Mouse (Mus musculus) urinary bladder, postnatal 4 days (tissue): Measurements from ENCODE around the gene Usp45.

Experiments used
- DNase-seq, 2 experiments: peaks; one replicate each; pipeline ENCODE4 v3.0.0; 2021 to 2022; ENCODE audit warnings: low spot score in 2 of 2

Gene Usp45

DNA sequence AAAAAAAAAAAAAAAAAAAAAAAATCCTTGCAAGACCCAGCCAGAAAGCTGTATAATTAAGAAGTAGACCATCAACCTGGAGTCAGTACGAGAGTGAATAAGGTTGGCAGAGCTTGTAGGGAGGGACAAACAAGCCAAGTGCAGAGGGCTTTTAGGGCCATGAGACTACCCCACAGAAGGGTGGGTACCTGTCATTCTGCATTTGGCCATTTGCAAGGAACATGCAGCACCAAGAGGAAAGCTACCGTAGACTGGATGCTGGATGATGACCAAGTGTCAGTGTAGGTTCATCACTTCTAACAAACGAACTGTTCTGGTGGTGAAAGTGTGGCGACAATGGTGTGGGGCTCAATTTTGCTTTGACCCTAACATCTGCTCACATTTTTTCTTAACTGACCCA lies 22.9 kb downstream of the Usp45 start:
- no peak for DNase-seq

DNA sequence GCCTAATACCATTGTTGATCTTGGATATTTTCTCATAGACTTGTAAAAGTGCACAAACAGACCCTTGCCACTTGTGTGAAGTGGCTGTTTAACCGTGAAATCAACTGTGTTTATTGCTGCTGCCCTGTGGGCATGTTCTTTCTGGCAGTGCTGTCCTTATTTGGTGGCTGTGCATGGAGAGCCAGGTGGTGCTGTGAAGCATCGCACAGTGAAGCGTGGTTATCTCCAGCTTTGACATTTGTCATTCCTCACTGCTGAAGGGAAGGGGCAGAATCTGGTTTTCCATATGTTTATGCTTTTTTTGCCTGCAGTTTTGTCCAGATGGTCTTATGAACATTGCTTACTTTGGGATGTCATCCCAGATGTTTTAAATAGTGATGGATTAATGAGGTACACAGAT lies 26.7 kb downstream of the Usp45 start:
- no peak for DNase-seq

DNA sequence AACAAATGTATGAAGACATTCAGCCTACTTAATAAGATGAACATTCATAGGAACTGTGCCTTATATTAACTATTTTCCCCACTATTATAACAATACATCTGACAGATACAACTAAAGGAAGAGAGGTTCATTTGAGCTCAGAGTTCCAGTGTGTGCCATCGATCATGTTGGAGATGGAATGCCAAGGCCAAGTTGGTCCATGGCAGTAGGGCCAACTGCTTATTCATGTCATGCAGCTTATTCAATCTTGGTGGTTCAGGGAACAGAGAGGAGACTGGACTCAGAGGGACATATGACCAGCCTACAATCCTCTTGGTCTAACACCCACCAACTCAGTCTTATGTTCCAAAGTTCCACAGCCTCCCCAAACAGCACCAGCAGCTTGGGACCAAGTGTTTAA lies 34.1 kb downstream of the Usp45 start:
- DNase-seq = no peak

DNA sequence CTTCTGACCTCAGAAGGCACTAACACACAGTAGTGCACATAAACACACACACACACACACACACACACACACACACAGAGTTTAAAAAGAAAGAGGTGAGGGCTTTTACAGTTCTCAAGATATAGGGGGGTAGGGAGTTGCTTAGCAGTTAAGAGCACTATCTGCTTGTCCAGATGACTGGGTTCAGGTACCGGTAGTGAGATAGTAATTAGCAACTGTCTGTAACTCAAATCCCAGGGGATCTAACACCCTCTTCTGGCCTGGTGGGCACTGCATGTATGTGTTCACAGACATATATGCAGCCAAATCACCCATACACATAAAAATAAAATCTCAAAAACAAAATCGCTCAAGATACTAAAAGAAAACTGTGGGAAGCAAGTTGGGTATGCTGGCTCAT lies 34.7 kb downstream of the Usp45 start:
- no peak for DNase-seq

DNA sequence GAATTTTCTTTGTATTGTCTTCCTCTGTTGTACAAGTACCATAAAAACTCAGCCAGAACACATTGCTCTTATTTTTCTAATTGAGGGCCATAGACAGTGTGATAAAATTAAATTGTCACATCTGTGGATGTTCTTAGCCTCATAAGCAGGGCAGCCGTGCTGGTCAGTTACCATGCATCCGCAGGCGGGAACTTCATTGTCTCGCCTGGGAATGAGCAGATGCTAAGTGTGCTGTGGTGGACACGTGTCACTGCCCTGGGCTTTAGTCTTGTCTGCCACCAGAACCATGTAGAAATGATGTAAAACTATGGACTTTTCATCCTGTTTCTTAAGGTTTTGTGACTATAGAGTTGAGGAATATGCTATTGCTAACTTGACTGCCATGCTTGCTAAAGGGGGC lies 40.2 kb downstream of the Usp45 start:
- no peak for DNase-seq

DNA sequence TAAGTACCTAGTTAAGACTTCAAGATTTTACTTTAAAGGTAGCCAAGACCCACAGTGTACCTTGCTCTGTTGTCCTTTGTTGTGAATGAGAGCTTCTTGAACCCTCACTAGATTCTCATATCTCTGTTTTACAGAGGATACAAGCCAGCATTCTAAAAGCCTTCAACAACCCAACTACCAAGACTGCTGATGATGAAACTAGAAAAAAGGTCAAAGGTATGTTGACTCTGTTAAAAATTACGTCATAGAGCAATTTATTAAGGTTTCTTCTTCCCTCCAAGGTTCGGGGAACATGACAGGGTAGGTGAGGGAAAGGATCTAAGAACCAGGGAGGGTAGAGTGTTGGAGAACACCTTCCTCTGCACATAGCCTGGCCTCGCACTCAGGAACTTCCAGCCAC lies 43.7 kb downstream of the Usp45 start:
- no peak for DNase-seq

DNA sequence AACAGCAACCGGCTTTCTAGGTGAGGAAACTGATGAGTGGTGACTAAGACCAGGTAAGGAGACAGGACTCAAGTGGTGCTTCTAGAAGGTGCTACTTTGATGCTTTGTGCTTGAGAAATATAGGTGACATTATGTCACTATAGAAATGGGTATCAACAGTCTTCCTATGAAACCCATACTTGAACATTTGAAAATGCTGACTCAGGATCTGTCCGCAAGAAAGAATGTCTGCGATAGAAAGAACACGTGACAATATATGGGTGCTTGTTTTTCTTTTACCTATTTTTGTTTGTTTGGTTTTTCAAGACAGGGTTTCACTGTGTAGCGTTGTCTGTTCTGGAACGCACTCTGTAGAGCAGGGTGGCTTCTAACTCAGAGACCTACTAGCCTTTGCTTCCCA lies 45.7 kb downstream of the Usp45 start:
- DNase-seq = no peak

- DNase-seq = no peak
Observed at GRCm38 (mm10) chr4:21814029-21814428, 47.1 kb downstream of the Usp45 start.

GRCm38 (mm10) chr4:21826616-21827015 lies 59.7 kb downstream of the Usp45 start:
- no peak for DNase-seq

DNA sequence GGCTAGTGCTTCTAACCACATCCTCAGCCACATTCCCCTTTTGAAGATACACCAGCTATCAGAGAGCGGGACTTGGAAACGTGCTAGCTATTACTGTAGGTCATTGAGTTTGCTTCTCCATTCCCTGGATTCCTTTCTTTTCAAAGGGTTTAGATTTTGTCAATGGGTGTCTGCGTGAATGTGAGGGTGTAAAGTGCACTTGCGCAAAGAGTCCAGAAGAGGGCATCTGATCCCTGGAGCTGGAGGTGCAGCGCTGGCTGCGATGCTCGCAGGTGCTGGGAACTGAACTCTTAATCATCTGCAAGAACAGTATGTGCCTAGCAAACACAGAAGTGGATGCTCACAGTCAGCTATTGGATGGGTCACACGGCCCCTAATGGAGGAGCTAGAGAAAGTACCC lies 65.9 kb downstream of the Usp45 start:
- no peak for DNase-seq

- peak; percentile 87 to 94 for DNase-seq
Observed at GRCm38 (mm10) chr4:21847481-21848286, 80.7 kb downstream of the Usp45 start, which contains the start of gene Pnisr. Gene Pnisr (plus strand): TSS chr4:21847583.

DNA sequence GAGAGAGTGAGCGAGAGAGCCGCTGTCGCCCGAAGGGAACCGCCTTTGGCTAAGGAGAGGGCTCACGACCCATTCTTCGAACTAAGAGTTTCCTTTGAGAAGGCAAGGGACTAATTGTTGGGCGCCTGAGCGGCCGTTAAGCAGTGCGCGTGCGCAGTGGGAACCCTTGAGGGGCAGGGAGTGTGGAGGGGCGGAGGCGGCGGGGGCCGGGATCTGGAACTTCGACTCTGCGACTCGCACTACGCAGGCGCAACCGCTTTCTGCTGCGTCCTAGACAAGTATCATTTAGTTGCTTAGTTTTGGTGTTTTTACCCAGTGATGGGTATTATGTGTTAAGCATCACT lies 81.3 kb downstream of the Usp45 start:
- peak; percentile 83 to 91 for DNase-seq

DNA sequence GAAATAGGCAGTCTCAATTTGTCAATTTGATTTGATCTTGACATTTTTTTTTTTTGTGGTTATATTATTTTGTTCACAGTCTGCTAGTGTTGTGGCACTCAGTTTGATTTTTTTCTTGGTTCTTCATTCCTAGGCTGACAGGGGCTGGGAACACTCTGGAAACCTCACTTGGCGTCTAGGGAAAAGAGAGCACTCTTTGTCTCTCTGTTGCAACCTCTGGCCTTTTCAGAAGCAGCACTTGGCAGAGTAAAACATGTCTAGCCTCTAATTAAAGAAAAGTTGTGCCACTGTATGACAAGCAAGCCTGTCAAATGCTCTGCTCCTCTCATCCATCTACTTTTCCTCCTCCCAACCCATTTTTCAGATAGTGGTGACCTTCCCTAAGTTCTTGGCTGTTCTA lies 90.5 kb downstream of the Usp45 start:
- no peak for DNase-seq

- DNase-seq = no peak
Observed at GRCm38 (mm10) chr4:21865226-21865625, 98.3 kb downstream of the Usp45 start.

GRCm38 (mm10) chr4:21878776-21879175 lies 111.8 kb downstream of the Usp45 start:
- DNase-seq = no peak

DNA sequence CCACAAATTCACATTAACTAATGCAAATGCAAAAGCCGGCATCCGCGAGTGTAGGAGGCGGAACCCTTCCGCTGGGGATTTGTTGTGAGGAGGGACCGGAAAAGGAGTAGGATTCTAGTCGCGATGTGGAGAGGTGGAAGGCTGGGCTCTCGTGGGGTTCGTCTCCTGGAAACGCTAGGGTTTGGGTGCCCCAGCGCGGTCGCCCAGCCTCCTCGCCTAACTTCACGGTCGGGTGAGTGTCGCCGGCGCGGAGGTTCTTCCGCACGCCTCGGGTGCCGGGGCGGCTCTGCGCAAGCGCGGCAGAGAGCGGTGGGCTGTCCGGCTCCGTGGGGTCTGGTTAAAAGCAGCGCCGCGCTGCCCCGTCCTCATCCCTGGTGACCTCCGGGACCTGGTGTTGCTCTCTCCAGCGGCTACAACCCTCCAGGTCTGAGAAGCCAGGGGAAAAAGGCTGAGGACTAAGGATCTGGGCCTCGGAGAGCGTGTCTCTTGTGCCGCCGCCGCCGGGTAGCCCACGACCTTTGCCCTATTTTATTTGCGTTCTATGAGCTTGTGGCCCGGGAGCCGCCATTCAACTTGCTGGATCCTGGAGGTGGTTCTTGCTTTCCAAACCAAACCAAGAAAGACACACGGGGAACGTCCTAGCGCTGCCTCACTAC lies 112.7 kb downstream of the Usp45 start, which contains the start of gene Coq3:
Gene Coq3 (plus strand): TSS at position 109 of the 656 bp plus-strand sequence.
- DNase-seq = peak; percentile 74 to 75

GRCm38 (mm10) chr4:21882806-21883205 lies 115.8 kb downstream of the Usp45 start:
- DNase-seq = no peak

GRCm38 (mm10) chr4:21885831-21886230 lies 118.9 kb downstream of the Usp45 start:
- no peak for DNase-seq
